Mouse (Mus musculus) midbrain, embryonic 14.5 days (tissue): ENCODE results near the gene Ubr7. TPM values are rescaled to one million over a fixed set of nuclear protein-coding genes. Genes with fewer than 3 reads are reported as not detected.

ENCODE experiments used
- ATAC-seq: fragments of 200-750 bp; cut with Nextera tagmentation; 2 replicates; pipeline ENCODE4 v1.8.0; 2017; ENCODE audit warnings: moderate number of reproducible peaks, moderate library complexity; ENCODE audit not compliant: low FRiP score, low TSS enrichment
- DNase-seq: peaks from one replicate; pipeline ENCODE4 v3.0.0-alpha.2; 2015
- H3K27ac ChIP-seq: fragments of 300-500 bp; sonication (generic); replicated peaks from 2 replicates; pipeline ENCODE4 v1.5.1; 2014; ENCODE audit warnings: mild to moderate bottlenecking, low read depth, low read length, moderate library complexity
- H3K27me3 ChIP-seq: fragments of 300-500 bp; sonication (generic); 2 replicates; pipeline ENCODE4 v1.6.1; 2014; ENCODE audit warnings: low read length, control low read depth, mixed read lengths; ENCODE audit not compliant: control insufficient read depth, insufficient read depth
- H3K36me3 ChIP-seq: fragments of 300-500 bp; sonication (generic); 2 replicates; pipeline ENCODE4 v1.6.1; 2014; ENCODE audit warnings: low read length, control low read depth; ENCODE audit not compliant: control insufficient read depth, insufficient read depth
- H3K4me1 ChIP-seq: fragments of 300-500 bp; sonication (generic); 2 replicates; pipeline ENCODE4 v1.6.1; 2014; ENCODE audit warnings: mild to moderate bottlenecking, antibody characterized with exemption, low read length, control low read depth; ENCODE audit not compliant: control insufficient read depth, insufficient read depth
- H3K4me2 ChIP-seq: fragments of 300-500 bp; sonication (generic); 2 replicates; pipeline ENCODE4 v1.6.1; 2014; ENCODE audit warnings: mild to moderate bottlenecking, low read length, moderate library complexity
- H3K4me3 ChIP-seq: fragments of 300-500 bp; sonication (generic); replicated peaks from 2 replicates; pipeline ENCODE4 v1.5.1; 2014; ENCODE audit warnings: low read depth, low read length
- H3K9ac ChIP-seq: fragments of 300-500 bp; sonication (generic); replicated peaks from 2 replicates; pipeline ENCODE4 v1.6.1; 2014; ENCODE audit warnings: mild to moderate bottlenecking, low read length, moderate library complexity
- H3K9me3 ChIP-seq: fragments of 300-500 bp; sonication (generic); 2 replicates; pipeline ENCODE4 v1.6.1; 2016; ENCODE audit warnings: low read length, control low read depth, mixed read lengths; ENCODE audit not compliant: control insufficient read depth
- WGBS: fragments of 180-500 bp; shearing (Covaris S2); extraction: QIAGEN DNeasy Blood & Tissue Kit; methylation state at CpG from one replicate; pipeline ENCODE4 v1.1.7; 2014; 5-methylcytosine and 5-hydroxymethylcytosine counted together
- polyA plus RNA-seq: library from polyadenylated mRNA; unstranded; fragments of >200 nt; fragmentation: Nextera tagmentation; extraction: Ambion mirVana; gene quantifications from 2 replicates; pipeline ENCODE4 v1.2.1, GENCODE M21; 2014

The Ubr7 gene
- polyA plus RNA-seq, 1 experiment from 2014 or later = 47.1 TPM

GRCm38 (mm10) chr12:102757055-102757688, 595 bp upstream of the Ubr7 start:
- peak overlapping the region; percentile 72 for H3K4me3 ChIP-seq
- no peak for DNase-seq
- WGBS = 2% methylated on average over 46 of the region's 46 CpGs
- peak overlapping the region; percentile 83 for H3K27ac ChIP-seq
- H3K27me3 ChIP-seq = no peaks in the 10 kb centered on the region
- no peaks in the 10 kb centered on the region for H3K9me3 ChIP-seq
- peak overlapping the region; percentile 65 for H3K4me2 ChIP-seq
- peaks cover 7% of the 10 kb centered on the region for H3K36me3 ChIP-seq
- ATAC-seq = peak; percentile 74
- H3K4me1 ChIP-seq = peaks cover 19% of the 10 kb centered on the region
- H3K9ac ChIP-seq = peak overlapping the region; percentile 59

GRCm38 (mm10) chr12:102758403-102758756, 613 bp downstream of the Ubr7 start, which contains the start of gene Gm20604:
TSS of gene Gm20604 (minus strand) at chr12:102758672.
- Histone ChIP-seq H3K36me3 (peaks cover 13% of the 10 kb centered on the region), H3K9ac (peak within 1 kb of the TSS; percentile 74), H3K27ac (peak within 1 kb of the TSS; percentile 83), H3K9me3 (no peaks in the 10 kb centered on the region), H3K4me1 (peaks cover 19% of the 10 kb centered on the region), H3K27me3 (no peaks in the 10 kb centered on the region), H3K4me2 (peak within 1 kb of the TSS; percentile 94), H3K4me3 (peak within 1 kb of the TSS; percentile 72)
- WGBS = under 1% methylated on average over 10 of the region's 10 CpGs
- DNase-seq (no peak), ATAC-seq (no peak)

- no peak for ATAC-seq
- H3K4me2 ChIP-seq = peak overlapping the region; percentile 94
- H3K27ac ChIP-seq = no peak overlapping the region
- no peaks in the 10 kb centered on the region for H3K9me3 ChIP-seq
- H3K4me1 ChIP-seq = peaks cover 19% of the 10 kb centered on the region
- H3K27me3 ChIP-seq = no peaks in the 10 kb centered on the region
- peaks cover 13% of the 10 kb centered on the region for H3K36me3 ChIP-seq
- peak overlapping the region; percentile 74; the same call in 1 of the 2 replicates for H3K9ac ChIP-seq
- DNase-seq = no peak
- peak overlapping the region; percentile 72 for H3K4me3 ChIP-seq
- under 1% methylated on average over 5 of the region's 5 CpGs for WGBS
These were observed 1.2 kb downstream of the Ubr7 start for GRCm38 (mm10) chr12:102758936-102759335.

GRCm38 (mm10) chr12:102761668-102762067, 3.9 kb downstream of the Ubr7 start:
- DNase-seq (no peak), ATAC-seq (no peak)
- WGBS = 94% methylated on average over 3 of the region's 3 CpGs
- H3K4me3 ChIP-seq = no peak overlapping the region
- no peak overlapping the region for H3K27ac ChIP-seq
- H3K36me3 ChIP-seq = peaks cover 34% of the 10 kb centered on the region
- H3K4me1 ChIP-seq = peaks cover 11% of the 10 kb centered on the region
- no peak overlapping the region for H3K9ac ChIP-seq
- no peak overlapping the region for H3K4me2 ChIP-seq
- no peaks in the 10 kb centered on the region for H3K27me3 ChIP-seq
- H3K9me3 ChIP-seq = no peaks in the 10 kb centered on the region

GRCm38 (mm10) chr12:102763696-102764095, 5.9 kb downstream of the Ubr7 start:
- peaks cover 5% of the 10 kb centered on the region for H3K4me1 ChIP-seq

GRCm38 (mm10) chr12:102769000-102769399, 11.2 kb downstream of the Ubr7 start:
- no peaks in the 10 kb centered on the region for H3K27me3 ChIP-seq
- no peaks in the 10 kb centered on the region for H3K9me3 ChIP-seq
- H3K4me3 ChIP-seq = no peak overlapping the region
- H3K4me2 ChIP-seq = no peak overlapping the region
- ATAC-seq (no peak), DNase-seq (peak; percentile 27)
- no peak overlapping the region for H3K27ac ChIP-seq
- no peak overlapping the region for H3K9ac ChIP-seq
- H3K4me1 ChIP-seq = no peaks in the 10 kb centered on the region
- 95% methylated on average over 4 of the region's 4 CpGs for WGBS
- peaks cover 90% of the 10 kb centered on the region for H3K36me3 ChIP-seq

More at GRCm38 (mm10) chr12:102763696-102764095, 5.9 kb downstream of the Ubr7 start:
- H3K4me3 ChIP-seq = no peak overlapping the region
- H3K27ac ChIP-seq = no peak overlapping the region
- H3K9ac ChIP-seq = no peak overlapping the region
- H3K27me3 ChIP-seq = no peaks in the 10 kb centered on the region
- H3K4me2 ChIP-seq = no peak overlapping the region
- ATAC-seq (no peak), DNase-seq (no peak)
- H3K9me3 ChIP-seq = no peaks in the 10 kb centered on the region
- H3K36me3 ChIP-seq = peaks cover 54% of the 10 kb centered on the region

GRCm38 (mm10) chr12:102771601-102772000, 13.8 kb downstream of the Ubr7 start:
- DNase-seq = no peak
- Histone ChIP-seq H3K9me3 (no peaks in the 10 kb centered on the region), H3K4me2 (no peak overlapping the region), H3K27ac (no peak overlapping the region), H3K4me3 (no peak overlapping the region), H3K27me3 (no peaks in the 10 kb centered on the region), H3K4me1 (no peaks in the 10 kb centered on the region), H3K9ac (no peak overlapping the region), H3K36me3 (peaks cover 88% of the 10 kb centered on the region)
- WGBS = 95% methylated on average over 8 of the region's 8 CpGs
- ATAC-seq = no peak

GRCm38 (mm10) chr12:102772676-102773075, 14.9 kb downstream of the Ubr7 start:
- H3K4me3 ChIP-seq = no peak overlapping the region
- DNase-seq (no peak), ATAC-seq (no peak)
- H3K27me3 ChIP-seq = no peaks in the 10 kb centered on the region
- 97% methylated on average over 5 of the region's 5 CpGs for WGBS
- H3K9ac ChIP-seq = no peak overlapping the region
- H3K9me3 ChIP-seq = no peaks in the 10 kb centered on the region
- H3K4me2 ChIP-seq = no peak overlapping the region
- peaks cover 86% of the 10 kb centered on the region for H3K36me3 ChIP-seq
- no peak overlapping the region for H3K27ac ChIP-seq
- H3K4me1 ChIP-seq = no peaks in the 10 kb centered on the region

GRCm38 (mm10) chr12:102776035-102776434, 18.3 kb downstream of the Ubr7 start:
- H3K36me3 ChIP-seq = peaks cover 65% of the 10 kb centered on the region
- WGBS = 88% methylated on average over 14 of the region's 14 CpGs
- no peak for ATAC-seq

More at GRCm38 (mm10) chr12:102776035-102776434, 18.3 kb downstream of the Ubr7 start:
- Histone ChIP-seq H3K9ac (no peak overlapping the region), H3K9me3 (no peaks in the 10 kb centered on the region), H3K4me3 (no peak overlapping the region), H3K27ac (no peak overlapping the region), H3K4me2 (no peak overlapping the region), H3K4me1 (no peaks in the 10 kb centered on the region), H3K27me3 (no peaks in the 10 kb centered on the region)
- DNase-seq = no peak
